Mouse (Mus musculus): ENCODE results near the gene Mgat5b.
"Not testable (repeated sequence)": the region's sequence is repeated elsewhere in the genome, so short reads cannot be mapped to it uniquely, and the experiment has no call there.

Mgat5b gene

DNA sequence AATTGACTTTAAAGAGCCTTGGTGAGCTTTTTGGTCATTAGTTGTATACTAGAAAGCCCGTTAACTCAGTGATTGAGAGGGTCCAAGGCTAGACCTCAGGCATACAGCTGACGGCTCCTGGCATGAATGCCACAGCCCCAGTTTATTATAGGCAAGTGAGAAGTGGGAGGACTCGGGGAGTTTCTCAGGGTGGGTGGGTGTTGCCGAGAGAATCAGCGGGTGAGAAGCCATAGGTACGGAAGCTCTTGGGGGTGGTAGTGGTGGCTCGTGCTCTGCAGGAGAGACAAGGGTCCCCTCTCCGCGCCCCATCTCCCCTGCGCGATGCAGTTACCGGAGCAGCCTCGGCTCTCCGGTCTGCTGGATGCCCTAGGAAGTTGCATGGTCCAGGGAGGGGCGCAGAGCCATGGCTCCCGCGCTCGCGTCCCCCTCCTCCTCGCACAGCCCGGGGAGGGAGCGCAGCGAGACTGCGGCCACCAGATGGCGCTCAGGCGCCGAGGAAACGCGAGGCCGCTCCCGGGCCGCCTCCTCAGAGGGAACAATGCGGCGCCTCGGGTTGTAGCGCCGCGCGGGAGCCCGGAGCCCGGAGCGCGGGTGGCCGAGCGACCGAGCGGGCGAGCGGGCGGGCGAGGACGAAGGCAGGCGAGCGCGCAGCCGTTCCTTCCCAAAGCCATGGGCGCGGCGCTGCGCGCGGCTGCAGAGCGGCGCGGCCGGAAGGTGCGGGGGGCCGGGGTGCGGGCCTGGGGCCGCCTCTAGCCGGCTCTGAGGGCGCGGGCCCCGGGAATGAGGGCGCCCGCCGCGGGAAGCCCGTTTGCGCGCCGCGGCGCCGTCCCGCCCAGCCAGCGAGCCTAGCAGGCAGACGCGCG lies at the start of gene Mgat5b:
Gene Mgat5b (plus strand): TSS at position 541 of the 863 bp plus-strand sequence.
- no peak for DNase-seq (ENCODE audit: low read depth, low spot score)

DNA sequence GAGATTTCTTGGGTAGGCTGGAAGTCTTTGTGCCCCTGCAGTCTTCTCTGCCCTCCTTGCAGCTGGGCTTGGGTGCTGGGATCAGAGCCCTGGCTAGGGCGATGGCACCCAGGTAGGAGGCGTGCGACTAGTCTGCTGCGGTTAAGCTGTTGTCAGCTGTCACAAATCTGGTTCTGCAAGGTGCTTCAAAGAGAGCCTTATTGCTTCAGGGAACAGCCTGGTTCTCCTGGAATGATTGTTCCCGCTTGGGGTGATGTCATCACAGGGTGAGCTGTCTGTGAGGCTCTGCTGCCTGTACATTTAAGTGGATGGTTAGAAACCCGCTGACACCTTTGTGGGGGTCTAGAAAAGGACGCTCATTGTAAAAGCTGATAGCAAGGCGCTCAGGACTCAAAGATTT lies 49.4 kb upstream of the Mgat5b start:
- no peak for DNase-seq (ENCODE audit: low read depth, low spot score)

DNA sequence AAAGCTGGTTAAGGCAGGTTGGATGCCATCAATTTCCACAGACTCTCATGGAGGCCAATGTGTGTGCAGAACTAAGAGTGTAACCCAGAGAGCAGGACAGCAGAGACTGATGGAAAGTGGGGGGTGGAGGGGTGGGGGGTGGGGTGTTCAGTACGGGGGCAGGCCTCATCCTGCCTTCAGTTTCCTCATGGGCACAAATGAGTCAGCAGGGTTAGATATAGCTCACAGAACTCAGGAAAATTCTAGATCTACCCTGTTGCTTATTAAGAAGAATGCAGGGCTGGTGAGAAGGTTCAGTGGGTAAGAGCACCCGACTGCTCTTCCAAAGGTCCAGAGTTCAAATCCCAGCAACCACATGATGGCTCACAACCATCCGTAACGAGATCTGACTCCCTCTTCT lies 49.0 kb upstream of the Mgat5b start:
- no peak for DNase-seq (ENCODE audit: low read depth, low spot score)

DNA sequence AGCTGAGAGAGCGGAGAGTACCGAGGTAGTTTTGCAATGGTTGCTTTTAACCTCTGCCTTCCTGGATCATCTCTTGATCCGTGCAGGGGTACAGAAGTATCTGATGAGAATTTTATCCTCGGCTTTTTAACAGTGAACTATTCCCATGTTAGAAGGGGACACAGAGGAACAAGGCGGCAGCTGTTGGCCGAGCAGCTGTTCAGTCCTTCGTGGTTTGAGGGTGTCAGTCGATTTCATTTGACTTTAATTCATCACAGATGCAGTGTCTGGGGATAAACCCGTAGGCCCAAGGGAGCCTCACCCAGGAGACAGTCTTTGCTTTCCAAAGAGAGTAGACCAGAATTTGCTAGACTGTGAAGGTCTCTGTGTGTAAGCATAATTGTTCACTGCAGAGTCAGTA lies 47.1 kb upstream of the Mgat5b start:
- no peak for DNase-seq (ENCODE audit: low read depth, low spot score)

DNA sequence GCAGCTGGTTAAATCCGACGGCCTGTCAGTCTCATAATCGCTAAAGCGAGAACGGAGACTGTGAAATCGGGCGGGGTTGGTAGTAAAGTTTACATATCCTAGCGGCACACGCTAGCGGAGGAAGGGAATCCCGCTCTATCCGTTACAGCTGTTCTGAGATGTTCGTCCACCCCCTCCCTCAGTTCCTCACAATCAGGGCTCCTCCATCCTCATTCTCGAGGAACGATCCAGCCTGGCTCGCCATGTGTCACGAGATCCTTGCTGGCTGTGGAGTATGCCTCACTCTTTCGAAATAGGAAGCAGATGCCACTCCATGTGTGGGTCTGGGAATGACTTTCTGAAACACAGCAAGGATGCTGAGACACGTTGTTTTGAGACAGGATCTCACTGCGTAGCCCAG lies 44.7 kb upstream of the Mgat5b start:
- no peak for DNase-seq (ENCODE audit: low read depth, low spot score)

DNA sequence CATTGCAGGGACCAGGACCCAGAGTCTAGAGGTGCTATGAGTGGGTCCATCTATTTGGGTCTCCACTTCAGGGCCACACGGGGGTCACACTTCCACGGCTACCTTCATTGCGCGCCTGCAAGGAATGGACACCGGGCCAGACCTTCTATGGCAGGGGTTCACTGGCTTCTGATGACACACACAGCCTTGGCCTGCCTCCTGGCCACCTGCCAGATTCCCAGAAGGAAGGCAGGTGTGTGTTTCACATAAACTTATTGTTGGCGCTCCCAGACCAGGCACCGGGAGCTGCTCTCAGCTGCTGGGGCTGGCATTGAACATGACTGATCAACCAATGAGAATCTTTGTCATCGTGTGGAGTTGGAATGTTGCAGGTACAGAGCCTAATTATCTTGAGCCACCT lies 40.2 kb upstream of the Mgat5b start:
- no peak for DNase-seq (ENCODE audit: low read depth, low spot score)

DNA sequence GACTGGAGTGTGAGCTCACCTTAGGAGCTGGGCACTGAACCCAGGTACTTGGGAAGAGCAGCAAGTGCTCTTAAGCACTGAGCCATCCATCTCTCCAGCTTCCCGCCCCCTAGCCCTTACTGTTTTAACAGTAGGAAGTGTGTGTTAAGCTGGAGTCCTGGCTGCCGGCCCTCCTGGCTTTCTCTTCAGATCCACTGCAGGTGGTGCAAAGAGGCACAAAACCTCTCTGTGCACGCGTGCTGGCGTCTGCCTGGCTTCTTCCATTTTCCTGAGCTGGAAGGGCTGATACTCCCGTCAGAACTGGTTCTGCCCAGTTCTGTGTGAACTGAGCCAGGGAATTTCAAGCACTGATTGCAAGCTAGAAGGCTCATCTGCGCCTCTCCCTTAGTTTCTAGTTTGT lies 37.8 kb upstream of the Mgat5b start:
- no peak for DNase-seq (ENCODE audit: low read depth, low spot score)

DNA sequence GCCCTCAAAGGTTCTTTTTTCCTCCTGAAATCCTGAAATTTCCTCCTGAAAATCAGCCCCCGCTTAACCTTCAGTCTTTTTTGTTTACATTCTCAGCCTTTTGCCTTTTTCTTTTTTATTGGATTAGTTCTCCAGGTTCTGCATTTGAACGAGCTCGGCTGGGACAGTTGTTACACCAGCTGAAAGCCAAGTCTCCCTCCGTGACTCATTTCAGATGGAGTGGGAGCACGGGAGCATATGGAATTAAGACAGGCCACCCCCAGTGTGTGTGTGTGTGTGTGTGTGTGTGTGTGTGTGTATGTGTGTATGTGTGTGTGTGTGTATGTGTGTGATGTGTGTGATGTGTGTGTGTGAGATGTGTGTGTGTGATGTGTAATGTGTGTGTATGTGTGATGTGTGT lies 37.2 kb upstream of the Mgat5b start:
- no peak for DNase-seq (ENCODE audit: low read depth, low spot score)

GRCm38 (mm10) chr11:116882446-116882845 lies 36.2 kb upstream of the Mgat5b start:
- DNase-seq (ENCODE audit: low read depth, low spot score), result no peak

- no peak for DNase-seq (ENCODE audit: low read depth, low spot score)
Observed at GRCm38 (mm10) chr11:116884061-116884460, 34.6 kb upstream of the Mgat5b start.

DNA sequence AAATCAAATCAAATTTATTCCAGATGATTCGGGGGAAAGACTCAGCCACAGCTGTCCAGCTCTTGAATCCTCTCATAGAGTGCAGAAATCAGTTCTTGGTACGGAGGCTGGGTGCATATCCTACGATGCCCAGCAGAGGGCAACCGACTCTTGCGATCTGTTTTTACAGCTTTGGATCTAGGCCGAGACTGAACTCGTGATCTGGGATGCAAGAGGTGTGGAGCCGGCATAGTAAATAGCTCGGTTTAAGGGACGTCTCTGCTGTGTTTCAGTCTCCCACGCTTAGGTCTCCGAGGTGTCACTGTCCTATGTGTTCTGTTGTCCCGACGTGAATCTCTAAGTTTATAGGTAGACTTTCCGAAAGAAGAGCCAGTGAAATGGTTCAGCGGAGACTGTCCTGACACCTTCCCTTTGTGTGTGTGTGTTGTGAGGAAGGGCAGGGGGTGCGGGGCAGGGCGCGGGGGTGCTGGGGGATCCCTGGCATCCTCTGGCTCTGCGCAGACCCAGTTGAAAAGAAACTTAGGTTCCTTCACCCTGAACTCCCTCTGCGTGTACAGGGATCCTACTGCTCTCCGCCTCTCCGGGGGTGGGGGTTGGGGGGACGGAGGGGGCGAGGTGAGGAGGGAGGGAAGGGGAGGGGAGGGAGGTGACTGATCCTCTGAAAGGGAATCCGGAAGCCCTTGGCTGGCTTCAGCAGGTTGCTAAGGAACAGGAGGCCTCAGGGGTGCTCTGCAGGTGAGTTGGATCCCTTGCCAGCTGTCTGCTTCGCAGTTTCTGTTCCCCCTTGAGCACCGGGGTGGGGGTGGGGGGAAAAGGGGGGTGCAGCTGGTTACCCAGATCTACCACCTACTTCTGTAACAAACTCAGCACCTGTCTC lies 33.1 kb upstream of the Mgat5b start:
- peak; percentile 30 for DNase-seq (ENCODE audit: low read depth, low spot score)

DNA sequence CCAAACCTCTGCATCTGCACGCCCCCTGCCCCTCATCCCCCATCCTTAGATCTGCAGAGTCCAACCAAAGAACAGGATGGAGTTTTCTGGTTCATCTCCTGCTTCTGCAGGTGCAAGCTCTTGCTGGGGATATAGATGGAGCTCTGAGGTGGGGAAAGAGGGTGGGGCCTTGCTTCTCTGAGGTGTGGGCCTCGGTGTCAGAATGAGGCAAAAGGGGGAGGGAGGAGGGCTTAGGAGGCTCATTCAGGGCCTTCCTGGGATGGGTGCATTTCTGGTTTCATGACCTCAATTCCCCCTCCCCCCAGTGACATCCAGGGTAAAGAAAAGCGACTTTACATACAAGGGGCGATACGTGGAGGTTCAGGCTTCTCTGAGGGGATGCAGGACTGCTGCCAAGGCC lies 31.5 kb upstream of the Mgat5b start:
- DNase-seq (ENCODE audit: low read depth, low spot score), result no peak

DNA sequence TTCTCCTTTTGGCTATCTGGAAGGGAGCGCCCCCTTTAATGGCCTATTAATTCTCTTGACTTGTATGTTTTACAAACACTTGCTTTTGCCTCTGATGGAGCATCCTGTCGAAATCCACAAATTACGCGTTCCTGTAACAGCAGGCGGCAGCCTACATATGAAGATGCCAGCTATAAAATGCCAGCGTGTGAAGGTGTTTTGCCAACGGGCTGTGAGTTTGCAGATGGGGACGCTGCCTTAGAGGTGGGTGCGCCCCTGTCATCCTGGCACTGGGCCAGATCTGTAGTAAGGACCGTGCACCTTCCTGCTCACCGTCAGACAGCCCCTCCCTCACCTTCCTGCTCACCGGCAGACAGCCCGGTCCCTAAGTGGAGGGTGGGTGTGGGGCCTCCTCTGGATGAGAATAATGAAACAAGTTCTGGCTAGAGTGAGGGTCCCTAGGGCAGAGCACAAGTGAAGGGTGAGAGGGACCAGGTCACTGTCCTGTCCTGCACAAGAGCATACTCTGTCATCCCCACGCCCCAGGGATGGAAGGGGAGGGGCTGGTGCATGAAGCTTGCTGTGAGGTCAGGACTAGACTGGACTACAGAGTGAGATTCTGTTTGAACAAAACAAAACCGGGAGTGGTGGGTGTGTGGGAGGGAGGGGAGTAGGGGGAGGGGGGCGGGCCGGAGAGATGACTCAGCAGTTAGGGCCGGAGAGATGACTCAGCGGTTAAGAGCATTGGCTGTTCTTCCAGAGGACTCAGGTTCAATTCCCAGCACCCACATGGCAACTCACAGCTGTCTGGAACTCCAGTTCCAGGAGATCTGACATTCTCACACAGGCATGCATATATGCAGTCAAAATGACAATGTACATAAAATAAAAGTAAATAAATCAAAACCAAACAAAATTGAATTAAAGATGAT lies 24.9 kb upstream of the Mgat5b start:
- DNase-seq (ENCODE audit: low read depth, low spot score), result no peak

- no peak for DNase-seq (ENCODE audit: low read depth, low spot score)
Observed at GRCm38 (mm10) chr11:116895402-116895801, 23.3 kb upstream of the Mgat5b start.

GRCm38 (mm10) chr11:116899247-116899646 lies 19.4 kb upstream of the Mgat5b start:
- no peak for DNase-seq (ENCODE audit: low read depth, low spot score)

DNA sequence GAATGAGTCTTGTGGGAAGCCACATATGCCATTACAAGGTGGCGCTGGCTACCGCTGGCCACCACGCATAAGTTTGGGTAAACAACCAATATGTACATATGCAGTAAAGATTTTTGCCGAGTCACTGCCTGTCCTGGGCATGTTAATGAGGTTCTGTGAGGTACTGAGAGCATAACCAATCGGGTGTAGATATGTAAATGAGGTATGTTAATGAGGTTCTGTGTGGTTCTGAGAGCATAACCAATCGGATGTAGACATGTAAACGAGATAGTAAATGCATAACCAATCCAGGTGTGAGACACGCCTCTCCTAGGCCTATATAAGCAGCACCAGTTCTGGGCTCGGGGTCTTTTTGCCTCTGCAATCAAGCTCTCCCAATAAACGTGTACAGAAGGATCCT lies 16.1 kb upstream of the Mgat5b start:
- DNase-seq (ENCODE audit: low read depth, low spot score), result not testable (repeated sequence)

DNA sequence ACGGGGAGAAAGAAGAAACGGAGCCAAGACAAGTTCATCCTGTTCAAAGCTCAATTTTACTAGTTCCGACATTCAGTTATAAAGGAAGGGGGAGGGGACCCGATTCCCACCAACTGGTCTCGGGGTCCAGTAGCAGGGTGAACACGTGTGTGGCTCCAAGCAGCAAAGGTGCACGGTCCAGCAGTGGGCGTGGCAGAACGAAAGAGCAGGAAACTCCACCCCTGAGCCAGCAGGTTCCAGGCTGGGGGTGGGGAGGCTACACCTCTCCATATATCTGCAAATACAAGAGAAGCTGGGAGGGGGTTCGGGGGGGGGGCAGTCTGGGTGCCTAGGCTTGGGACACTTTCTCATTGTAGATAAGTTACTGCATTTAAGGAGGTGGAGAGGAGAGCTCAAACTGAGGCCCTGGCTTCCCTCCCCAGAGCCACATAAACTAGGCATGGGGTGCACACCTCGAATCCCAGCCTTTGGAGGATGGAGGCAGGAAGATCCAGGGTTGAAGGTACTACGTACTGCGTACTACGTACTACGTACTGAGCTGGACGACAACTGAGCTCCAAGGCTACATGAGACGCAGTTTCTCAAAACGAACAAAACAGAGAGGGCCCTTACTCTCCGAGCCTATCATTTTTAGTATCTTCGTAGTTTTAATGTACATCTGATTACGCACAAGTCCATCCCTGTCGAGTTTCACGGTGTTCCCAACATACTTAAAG lies 12.8 kb upstream of the Mgat5b start:
- DNase-seq (ENCODE audit: low read depth, low spot score), result no peak

DNA sequence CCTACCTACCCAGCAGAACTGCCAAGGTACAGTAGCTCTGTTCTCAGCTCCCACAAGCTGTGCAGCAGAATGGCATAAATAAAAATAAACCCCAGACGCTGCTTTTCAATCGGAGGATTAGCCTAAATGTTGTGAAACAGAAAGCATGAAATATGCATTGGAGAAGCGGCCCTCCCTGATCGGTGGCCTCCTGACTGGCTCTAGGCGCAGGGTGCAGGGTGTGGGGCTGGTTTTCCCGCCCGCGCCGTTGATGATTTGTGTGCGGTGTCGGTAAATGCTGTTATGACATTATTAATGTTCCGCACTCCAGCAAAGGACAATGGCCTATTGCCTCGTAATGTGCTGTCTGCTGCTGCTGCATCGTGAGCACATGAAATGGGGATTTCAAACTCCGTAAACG lies 5.1 kb upstream of the Mgat5b start:
- DNase-seq (ENCODE audit: low read depth, low spot score), result no peak

- no peak for DNase-seq (ENCODE audit: low read depth, low spot score)
Observed at GRCm38 (mm10) chr11:116914267-116914885, 4.3 kb upstream of the Mgat5b start.

- DNase-seq (ENCODE audit: low read depth, low spot score), result no peak
Observed at GRCm38 (mm10) chr11:116915241-116915640, 3.4 kb upstream of the Mgat5b start.

DNA sequence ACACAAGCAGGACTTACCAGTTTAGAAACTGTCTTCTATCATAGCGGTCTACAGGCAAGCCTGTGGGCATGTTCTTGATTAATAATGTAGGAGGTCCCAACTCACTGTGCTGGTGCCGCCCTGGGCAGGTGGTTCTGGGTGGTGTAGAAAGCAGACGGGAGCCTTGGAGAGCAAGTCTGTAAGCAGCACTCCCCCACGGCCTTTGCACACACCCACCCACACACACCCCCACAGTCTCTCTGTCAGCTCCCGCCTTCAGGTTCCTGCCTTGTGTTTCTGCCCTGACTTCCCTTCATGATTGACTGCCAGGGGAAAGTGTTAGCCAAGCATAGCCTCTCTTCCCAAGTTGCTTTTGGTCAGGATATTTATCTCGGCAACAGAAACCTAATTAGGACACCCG lies 1.3 kb upstream of the Mgat5b start:
- DNase-seq (ENCODE audit: low read depth, low spot score), result no peak
